Mouse (Mus musculus) forebrain, embryonic 13.5 days (tissue): ENCODE measurements around the gene Mok. TPM values are rescaled to one million over a fixed set of nuclear protein-coding genes. Genes with fewer than 3 reads are reported as not detected.
A peak's percentile ranks its signal among the peaks of the same experiment; 100 is the strongest.

ENCODE experiments used
- ATAC-seq: fragments of 200-750 bp; cut with Nextera tagmentation; 2 replicates; pipeline ENCODE4 v1.8.0; 2017
- H3K27ac ChIP-seq: fragments of 300-500 bp; sonication (generic); 2 replicates; pipeline ENCODE4 v1.5.1; 2015; ENCODE audit warnings: inconsistent platforms, mild to moderate bottlenecking, moderate library complexity
- H3K27me3 ChIP-seq: fragments of 300-500 bp; sonication (generic); 2 replicates; pipeline ENCODE4 v1.6.1; 2015; ENCODE audit warnings: mild to moderate bottlenecking, inconsistent platforms
- H3K36me3 ChIP-seq: fragments of 300-500 bp; sonication (generic); 2 replicates; pipeline ENCODE4 v1.6.1; 2015; ENCODE audit warnings: mild to moderate bottlenecking, inconsistent platforms; ENCODE audit not compliant: poor library complexity, severe bottlenecking
- H3K4me1 ChIP-seq: fragments of 300-500 bp; sonication (generic); 2 replicates; pipeline ENCODE4 v1.6.1; 2015; ENCODE audit warnings: inconsistent platforms
- H3K4me2 ChIP-seq: fragments of 300-500 bp; sonication (generic); 2 replicates; pipeline ENCODE4 v1.6.1; 2015; ENCODE audit warnings: inconsistent platforms, mild to moderate bottlenecking, moderate library complexity
- H3K4me3 ChIP-seq: fragments of 300-500 bp; sonication (generic); 2 replicates; pipeline ENCODE4 v1.5.1; 2015; ENCODE audit warnings: mild to moderate bottlenecking, inconsistent platforms
- H3K9ac ChIP-seq: fragments of 300-500 bp; sonication (generic); 2 replicates; pipeline ENCODE4 v1.6.1; 2015; ENCODE audit warnings: mild to moderate bottlenecking, inconsistent platforms
- H3K9me3 ChIP-seq: fragments of 300-500 bp; sonication (generic); replicated peaks from 2 replicates; pipeline ENCODE4 v1.6.1; 2016; ENCODE audit warnings: inconsistent platforms
- WGBS: fragments of 180-500 bp; shearing (Covaris S2); methylation state at CpG from one replicate; pipeline ENCODE4 v1.1.7; 2015; 5-methylcytosine and 5-hydroxymethylcytosine counted together
- polyA plus RNA-seq: library from polyadenylated mRNA; unstranded; fragments of >200 nt; fragmentation: Nextera tagmentation; extraction: Ambion mirVana; gene quantifications from 2 replicates; pipeline ENCODE4 v1.2.1, GENCODE M21; 2015

Mok gene
- polyA plus RNA-seq, 1 experiment from 2014 or later = 11.6 TPM

DNA sequence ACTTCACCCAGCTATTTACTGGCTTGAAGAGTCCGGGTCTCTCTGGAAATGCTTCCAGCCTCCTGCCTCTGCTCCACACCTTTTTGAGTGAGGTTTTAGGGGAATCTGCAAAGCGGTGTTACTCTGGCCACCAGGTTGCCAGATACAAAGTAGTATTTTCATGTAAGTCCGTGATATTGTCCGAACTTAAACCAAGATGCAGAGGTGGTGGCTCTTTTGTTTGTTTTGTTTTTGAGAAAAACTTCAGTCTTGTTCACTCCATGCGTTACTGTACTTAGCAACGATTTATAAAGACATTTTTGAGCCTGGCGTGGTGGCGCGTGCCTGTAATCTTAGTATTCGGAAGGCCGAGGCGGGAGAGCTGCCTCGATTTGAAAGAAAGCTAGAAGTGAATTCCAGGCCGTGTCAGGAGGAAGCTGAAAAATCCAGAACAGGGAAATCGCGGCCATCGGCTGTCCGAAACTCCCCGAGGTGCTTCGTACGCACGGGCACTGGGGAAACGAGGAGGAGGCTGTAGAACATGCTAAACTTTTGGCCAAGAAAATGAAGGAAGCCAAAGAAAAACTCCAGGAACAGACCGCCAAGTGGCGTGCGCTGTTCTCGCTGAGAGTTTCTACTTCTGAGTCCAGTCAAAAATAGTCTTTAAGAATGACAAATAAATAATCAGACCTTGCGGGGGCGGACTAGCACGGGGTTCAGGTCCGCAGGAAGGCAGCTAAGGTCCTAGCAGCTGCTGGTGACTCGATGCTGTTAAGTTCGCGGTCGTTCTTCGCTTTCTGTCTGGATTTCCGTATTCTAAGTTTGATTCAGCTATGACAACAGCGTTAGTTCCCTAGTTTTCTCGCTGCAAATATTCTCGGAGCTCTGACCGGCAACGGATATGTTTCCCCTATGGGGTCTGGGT is 3.7 kb upstream of the Mok start:
- H3K9me3 ChIP-seq = no peaks in the 10 kb centered on the region
- no peaks in the 10 kb centered on the region for H3K36me3 ChIP-seq
- H3K4me2 ChIP-seq = peak overlapping the region; percentile 63
- H3K4me3 ChIP-seq = peak overlapping the region; percentile 43
- ATAC-seq = no peak
- peaks cover 42% of the 10 kb centered on the region for H3K27me3 ChIP-seq
- H3K27ac ChIP-seq = no peak overlapping the region
- H3K9ac ChIP-seq = peak overlapping the region; percentile 53
- WGBS = 1% methylated on average over 42 of the region's 42 CpGs
- H3K4me1 ChIP-seq = peaks cover 36% of the 10 kb centered on the region

DNA sequence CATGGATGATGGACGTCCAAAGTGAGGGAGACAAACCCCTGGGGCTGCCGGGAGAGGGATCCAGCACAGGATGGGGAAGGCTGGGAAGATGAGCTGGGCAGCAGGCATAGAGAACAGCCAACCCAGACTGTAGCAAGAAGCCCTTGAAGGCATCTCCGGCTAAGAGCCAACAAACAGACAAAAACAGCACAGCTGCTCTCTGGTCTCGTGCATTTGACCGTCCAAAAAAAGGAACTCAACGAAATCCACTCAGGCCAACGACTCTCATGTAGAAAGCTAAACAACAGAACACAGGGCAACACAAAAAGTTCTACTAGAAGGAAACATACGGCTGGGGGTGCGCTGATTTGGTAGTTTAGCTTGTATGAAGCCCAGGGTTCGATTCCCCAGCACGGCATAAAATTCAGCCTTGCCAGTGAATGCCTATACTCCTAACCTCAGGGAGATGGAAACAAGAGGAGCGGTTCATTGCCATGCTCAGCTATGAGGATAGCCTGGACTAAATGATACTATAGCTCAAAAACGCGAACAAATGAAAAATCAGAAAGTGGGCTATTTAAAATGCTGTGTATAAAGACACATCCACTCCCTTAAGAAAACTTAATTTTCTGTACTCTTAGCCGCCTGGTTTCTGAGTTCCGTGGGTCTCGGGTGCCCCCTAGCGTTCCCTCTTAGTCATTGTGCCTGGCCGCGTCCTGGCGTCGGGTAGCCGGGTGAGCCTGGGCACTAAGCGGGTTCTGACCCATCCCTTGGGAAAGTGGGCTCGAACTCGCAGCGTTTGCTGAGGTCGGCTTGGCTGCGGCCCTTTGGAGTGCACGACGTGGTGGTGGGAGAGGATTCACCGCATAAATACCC is 2.7 kb upstream of the Mok start:
- H3K36me3 ChIP-seq = no peaks in the 10 kb centered on the region
- ATAC-seq = peak; percentile 38; the same call in 1 of the 2 replicates
- H3K27ac ChIP-seq = no peak overlapping the region
- H3K9ac ChIP-seq = peak overlapping the region; percentile 53; the same call in 1 of the 2 replicates
- H3K27me3 ChIP-seq = peaks cover 40% of the 10 kb centered on the region
- H3K9me3 ChIP-seq = no peaks in the 10 kb centered on the region
- 18% methylated on average over 32 of the region's 32 CpGs for WGBS
- H3K4me1 ChIP-seq = peaks cover 36% of the 10 kb centered on the region
- peak overlapping the region; percentile 43 for H3K4me3 ChIP-seq
- peak overlapping the region; percentile 63 for H3K4me2 ChIP-seq

DNA sequence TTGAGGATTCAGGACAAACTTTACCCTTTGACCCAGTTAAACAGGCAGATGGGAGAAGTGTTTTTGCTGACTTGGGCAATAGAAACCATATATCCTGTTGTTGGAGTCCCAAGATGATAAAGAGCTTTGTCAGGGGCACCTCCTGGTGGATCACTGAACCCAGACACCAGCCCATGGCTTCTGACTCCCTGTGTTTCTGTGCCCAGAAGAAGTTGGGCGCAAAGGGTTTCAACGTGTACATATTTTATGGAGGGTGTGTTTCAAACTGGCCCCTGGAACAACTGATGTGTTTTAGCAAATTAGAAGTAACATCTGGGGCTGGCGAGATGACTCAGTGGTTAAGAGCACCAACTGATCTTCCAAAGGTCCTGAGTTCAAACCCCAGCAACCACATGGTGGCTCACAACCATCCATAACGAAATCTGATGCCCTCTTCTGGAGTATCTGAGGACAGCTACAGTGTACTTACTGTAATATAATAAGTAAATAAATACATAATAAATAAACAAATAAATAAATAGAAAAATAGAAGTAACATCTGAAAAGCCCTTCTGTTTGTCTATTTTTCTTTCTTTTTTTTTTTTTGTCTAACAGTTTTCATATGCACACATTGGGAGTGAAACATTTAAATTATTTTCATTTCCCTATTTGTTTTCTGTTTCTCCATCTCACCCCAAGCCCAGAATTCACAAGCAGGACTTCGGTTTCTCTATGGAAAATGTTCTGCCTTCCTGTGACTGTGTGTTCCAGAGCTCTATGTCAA is 1.2 kb upstream of the Mok start:
- no peak overlapping the region for H3K27ac ChIP-seq
- H3K36me3 ChIP-seq = no peaks in the 10 kb centered on the region
- no peaks in the 10 kb centered on the region for H3K9me3 ChIP-seq
- 75% methylated on average over 5 of the region's 5 CpGs for WGBS
- ATAC-seq = no peak
- no peak overlapping the region for H3K9ac ChIP-seq
- H3K4me2 ChIP-seq = no peak overlapping the region
- no peak overlapping the region for H3K4me3 ChIP-seq
- peaks cover 31% of the 10 kb centered on the region for H3K27me3 ChIP-seq
- peaks cover 46% of the 10 kb centered on the region for H3K4me1 ChIP-seq

DNA sequence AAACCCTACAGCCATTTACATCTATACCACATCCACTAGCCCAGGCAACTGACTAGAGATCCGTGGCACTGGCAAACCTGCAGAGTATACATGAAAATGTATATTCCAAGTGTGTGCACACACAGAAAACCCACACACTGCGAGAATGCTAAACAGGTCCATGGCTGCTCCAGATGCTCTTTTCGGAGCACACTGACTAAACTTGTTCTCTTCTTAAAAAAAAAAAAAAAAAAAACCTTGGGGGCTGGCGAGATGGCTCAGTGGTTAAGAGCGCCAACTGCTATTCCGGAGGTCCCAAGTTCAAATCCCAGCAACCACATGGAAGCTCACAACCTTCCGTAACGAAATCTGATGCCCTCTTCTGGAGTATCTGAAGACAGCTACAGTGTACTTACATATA is 2.9 kb downstream of the Mok start:
- WGBS = 75% methylated on average over 8 of the region's 8 CpGs
- ATAC-seq = no peak
- Histone ChIP-seq H3K4me1 (peaks cover 27% of the 10 kb centered on the region), H3K36me3 (no peaks in the 10 kb centered on the region), H3K4me2 (peak overlapping the region; percentile 16; the same call in 1 of the 2 replicates), H3K27ac (peak overlapping the region; percentile 86), H3K9me3 (no peaks in the 10 kb centered on the region), H3K4me3 (no peak overlapping the region), H3K27me3 (no peaks in the 10 kb centered on the region), H3K9ac (no peak overlapping the region)

DNA sequence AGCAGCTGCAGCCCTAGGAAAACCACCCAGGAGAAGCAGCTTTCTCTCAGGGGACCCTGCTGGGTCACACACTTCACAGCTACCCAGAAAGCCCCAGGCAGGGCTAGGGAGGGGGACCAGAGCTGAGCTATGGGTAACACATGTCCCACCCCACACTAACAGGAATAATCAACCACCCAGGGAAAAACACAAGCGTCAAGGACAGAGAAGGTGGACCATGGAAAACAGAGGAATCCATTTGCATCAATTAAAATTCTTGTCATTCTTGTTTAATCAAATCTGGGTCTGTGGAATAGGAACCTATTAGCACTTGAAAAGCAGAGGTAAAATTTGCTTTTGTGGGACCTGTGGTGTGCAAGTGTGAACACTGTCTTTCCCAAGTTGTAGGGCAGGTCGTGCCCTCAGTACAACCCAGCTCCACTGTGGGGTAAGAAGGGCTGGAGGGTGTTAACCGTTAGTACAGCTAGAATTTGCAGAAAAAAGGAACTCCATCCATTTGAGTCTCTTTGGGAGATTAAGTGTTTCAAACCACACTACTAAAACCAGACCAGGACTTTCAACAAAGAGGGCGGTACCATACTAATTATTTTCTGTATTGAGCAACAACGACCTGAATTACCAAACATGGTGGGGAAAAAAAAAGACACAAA is 3.4 kb downstream of the Mok start:
- Histone ChIP-seq H3K4me2 (peak overlapping the region; percentile 36), H3K27me3 (no peaks in the 10 kb centered on the region), H3K9me3 (no peaks in the 10 kb centered on the region), H3K4me1 (peaks cover 27% of the 10 kb centered on the region), H3K27ac (peak overlapping the region; percentile 86), H3K9ac (peak overlapping the region; percentile 43), H3K4me3 (no peak overlapping the region), H3K36me3 (no peaks in the 10 kb centered on the region)
- 8% methylated on average over 5 of the region's 5 CpGs for WGBS
- ATAC-seq = peak; percentile 75

DNA sequence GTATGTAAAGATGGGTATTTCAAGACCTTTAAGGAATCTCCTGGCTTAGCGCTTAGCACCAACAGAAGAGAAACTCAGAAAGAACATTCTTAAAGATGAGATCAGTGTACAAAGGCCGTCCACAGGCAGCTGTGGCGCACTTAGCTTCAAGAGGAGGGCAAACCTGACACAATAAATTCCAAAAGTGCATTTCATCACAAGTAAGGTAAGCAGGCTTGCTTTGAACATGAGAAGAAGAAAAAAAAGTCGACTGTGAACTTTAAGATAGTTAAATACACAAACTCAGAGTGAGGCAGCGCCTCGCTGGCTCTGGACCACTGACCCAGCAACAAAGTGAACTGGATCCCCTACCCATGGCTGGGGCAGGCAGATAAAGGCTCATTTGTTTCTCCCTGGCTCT is 4.0 kb downstream of the Mok start:
- H3K4me2 ChIP-seq = peak overlapping the region; percentile 36
- ATAC-seq = no peak
- no peaks in the 10 kb centered on the region for H3K27me3 ChIP-seq
- 22% methylated on average over 6 of the region's 6 CpGs for WGBS
- peaks cover 27% of the 10 kb centered on the region for H3K4me1 ChIP-seq
- H3K27ac ChIP-seq = peak overlapping the region; percentile 86
- peak overlapping the region; percentile 43 for H3K9ac ChIP-seq
- H3K36me3 ChIP-seq = 0 out of 2 replicates have a peak, but pooled peaks cover under 1% of the 10 kb centered on the region
- H3K4me3 ChIP-seq = no peak overlapping the region
- no peaks in the 10 kb centered on the region for H3K9me3 ChIP-seq

DNA sequence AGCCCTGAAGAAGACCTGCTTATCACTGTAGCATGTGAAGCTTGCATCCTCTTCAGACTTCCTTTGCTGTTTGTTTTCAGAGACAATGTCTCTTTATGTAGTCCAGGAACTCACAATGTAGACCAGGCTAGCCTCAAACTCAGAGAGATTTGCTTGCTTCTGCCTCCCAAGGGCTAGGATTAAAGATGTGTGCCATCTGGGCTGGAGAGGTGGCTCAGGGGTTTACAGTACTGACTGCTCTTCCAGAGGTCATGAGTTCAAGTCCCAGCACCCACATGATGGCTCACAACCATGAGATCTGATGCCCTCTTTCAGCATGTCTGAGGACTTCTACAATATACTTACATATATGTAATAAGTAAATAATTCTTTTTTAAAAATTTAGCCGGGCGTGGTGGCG is 5.6 kb downstream of the Mok start:
- H3K27me3 ChIP-seq = no peaks in the 10 kb centered on the region
- H3K9me3 ChIP-seq = no peaks in the 10 kb centered on the region
- no peak overlapping the region for H3K4me3 ChIP-seq
- no peak for ATAC-seq
- H3K4me1 ChIP-seq = peaks cover 26% of the 10 kb centered on the region
- 0 out of 2 replicates have a peak, but pooled peaks cover 6% of the 10 kb centered on the region for H3K36me3 ChIP-seq
- no peak overlapping the region for H3K9ac ChIP-seq
- no peak overlapping the region for H3K27ac ChIP-seq
- WGBS = 99% methylated on average over 3 of the region's 3 CpGs
- no peak overlapping the region for H3K4me2 ChIP-seq

DNA sequence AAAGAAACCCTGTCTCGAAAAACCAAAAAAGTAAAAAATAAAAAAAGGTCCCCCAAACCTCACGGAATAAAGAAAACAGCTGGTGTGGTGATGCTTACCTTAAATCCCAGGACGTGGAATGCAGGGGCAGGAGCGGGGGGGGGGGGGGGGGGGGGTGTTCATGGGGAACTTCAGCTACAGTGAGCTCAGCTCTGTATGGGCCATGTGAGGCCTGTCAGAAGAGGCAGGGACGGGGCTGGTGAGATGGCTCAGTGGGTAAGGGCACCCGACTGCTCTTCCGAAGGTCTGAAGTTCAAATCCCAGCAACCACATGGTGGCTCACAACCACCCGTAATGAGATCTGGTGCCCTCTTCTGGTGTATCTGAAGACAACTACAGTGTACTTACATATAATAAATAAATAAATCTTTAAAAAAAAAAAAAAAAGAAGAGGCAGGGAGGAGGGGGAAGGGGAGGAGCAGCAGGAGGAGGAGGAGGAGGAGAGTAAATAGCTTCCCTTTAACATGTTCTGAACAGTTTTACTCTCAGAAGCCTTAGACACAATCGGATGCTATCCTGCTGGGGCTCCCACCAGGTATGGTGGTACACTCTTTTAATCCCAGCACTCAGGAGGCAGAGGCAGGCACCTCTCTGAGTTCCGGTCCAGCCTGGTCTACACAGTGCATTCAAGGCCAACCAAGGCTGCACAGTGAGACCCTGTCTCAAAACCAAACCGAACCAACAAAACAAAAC is 10.3 kb downstream of the Mok start:
- Histone ChIP-seq H3K27me3 (no peaks in the 10 kb centered on the region), H3K9ac (no peak overlapping the region), H3K36me3 (peaks cover 16% of the 10 kb centered on the region; the same call in 1 of the 2 replicates), H3K27ac (no peak overlapping the region), H3K4me2 (no peak overlapping the region), H3K4me1 (no peaks in the 10 kb centered on the region), H3K4me3 (no peak overlapping the region), H3K9me3 (no peaks in the 10 kb centered on the region)
- ATAC-seq = no peak
- WGBS = 87% methylated on average over 9 of the region's 11 CpGs

DNA sequence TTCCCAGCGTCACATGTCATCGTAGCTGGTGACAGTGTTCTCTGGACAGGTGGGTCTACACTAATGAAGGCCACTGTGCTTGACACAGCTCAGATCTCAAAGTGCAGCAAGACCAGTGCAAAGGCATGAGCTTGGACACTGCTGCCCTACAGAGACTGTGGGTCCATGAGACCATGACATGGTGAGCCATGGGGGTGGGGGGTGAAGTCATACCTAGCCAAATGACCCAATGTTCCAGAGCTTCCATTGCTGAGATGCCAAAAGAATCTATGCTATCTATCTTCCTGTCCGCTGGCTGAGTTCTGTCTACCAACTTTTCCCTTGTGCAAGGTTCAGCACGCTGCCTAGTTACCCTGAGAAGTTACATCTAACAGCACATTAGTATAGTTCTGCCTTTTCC is 11.8 kb downstream of the Mok start:
- no peaks in the 10 kb centered on the region for H3K27me3 ChIP-seq
- peaks cover 16% of the 10 kb centered on the region; the same call in 1 of the 2 replicates for H3K36me3 ChIP-seq
- no peak for ATAC-seq
- no peak overlapping the region for H3K4me2 ChIP-seq
- WGBS = 92% methylated on average over 4 of the region's 4 CpGs
- no peak overlapping the region for H3K9ac ChIP-seq
- H3K4me3 ChIP-seq = no peak overlapping the region
- H3K4me1 ChIP-seq = no peaks in the 10 kb centered on the region
- H3K27ac ChIP-seq = no peak overlapping the region
- no peaks in the 10 kb centered on the region for H3K9me3 ChIP-seq

DNA sequence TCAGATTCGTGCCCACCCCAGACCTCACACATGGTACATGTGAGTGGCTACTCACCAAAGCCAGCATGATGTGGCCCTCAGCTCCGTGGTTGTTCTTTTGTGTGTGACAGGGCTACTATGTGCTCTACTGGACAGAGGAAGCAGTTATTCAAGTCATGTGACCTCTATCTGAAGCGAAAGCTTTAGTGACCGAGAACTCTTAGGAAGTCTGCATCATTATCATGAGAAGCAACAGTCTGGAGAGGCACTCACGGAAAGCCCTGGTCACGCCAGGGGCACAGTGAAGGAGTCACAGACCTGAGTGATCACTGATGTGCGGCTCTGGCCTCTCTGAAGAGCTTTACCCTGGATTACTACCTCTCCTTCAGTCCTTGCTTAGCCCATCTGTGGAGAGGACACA is 18.4 kb downstream of the Mok start:
- Histone ChIP-seq H3K9me3 (no peaks in the 10 kb centered on the region), H3K36me3 (peaks cover 16% of the 10 kb centered on the region; the same call in 1 of the 2 replicates), H3K27ac (no peak overlapping the region), H3K4me3 (no peak overlapping the region), H3K4me2 (no peak overlapping the region), H3K4me1 (no peaks in the 10 kb centered on the region), H3K9ac (no peak overlapping the region), H3K27me3 (no peaks in the 10 kb centered on the region)
- no peak for ATAC-seq
- WGBS = 94% methylated on average over 7 of the region's 7 CpGs

DNA sequence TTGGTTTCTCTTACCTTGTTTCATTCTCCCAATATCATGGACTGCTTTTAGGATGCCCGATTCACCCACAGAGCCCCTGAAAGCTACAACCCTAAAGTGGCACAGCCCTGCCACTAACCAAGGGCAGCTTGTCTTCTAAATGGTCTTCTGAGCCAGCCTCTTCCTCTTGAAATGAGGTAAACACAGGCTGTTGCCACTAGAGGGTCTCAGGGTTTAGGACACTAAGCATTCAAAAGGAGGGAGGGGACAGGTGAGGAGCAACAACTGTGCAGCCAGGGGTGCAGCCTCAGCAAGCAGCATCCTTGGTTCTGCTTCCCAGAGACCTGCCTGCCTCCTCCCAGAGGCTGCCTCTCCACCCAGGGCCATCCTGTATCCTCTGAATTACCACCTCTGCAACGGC is 19.0 kb downstream of the Mok start:
- Histone ChIP-seq H3K9me3 (no peaks in the 10 kb centered on the region), H3K36me3 (peaks cover 12% of the 10 kb centered on the region; the same call in 1 of the 2 replicates), H3K27me3 (no peaks in the 10 kb centered on the region), H3K27ac (no peak overlapping the region), H3K9ac (no peak overlapping the region), H3K4me2 (no peak overlapping the region), H3K4me1 (no peaks in the 10 kb centered on the region), H3K4me3 (no peak overlapping the region)
- ATAC-seq = no peak
- 97% methylated on average over 2 of the region's 2 CpGs for WGBS
